Mouse (Mus musculus) E14TG2a.4 (cell line): Measurements from ENCODE around the gene Dennd2d.

ENCODE experiments used
- CTCF ChIP-seq: conservative IDR thresholded peaks from 2 replicates; pipeline ENCODE4 v1.5.1; 2014; ENCODE audit warnings: low read length
- NANOG ChIP-seq: IDR thresholded peaks from 2 replicates; pipeline ENCODE4 v1.6.1; 2014; ENCODE audit warnings: borderline replicate concordance, low read length, mixed read lengths

- TF ChIP-seq CTCF (no peak), NANOG (no peak)
Observed at GRCm38 (mm10) chr3:106548971-106549370, 66.8 kb downstream of the Dennd2d start.
